Mouse (Mus musculus) heart, postnatal 0 days (tissue): ENCODE measurements around the gene Ier5l. TPM values are rescaled to one million over a fixed set of nuclear protein-coding genes. Genes with fewer than 3 reads are reported as not detected.

Experiments used
- ATAC-seq: fragments of 200-750 bp; cut with Nextera tagmentation; 2 replicates; pipeline ENCODE4 v1.8.0; 2017; ENCODE audit warnings: low read depth, moderate number of reproducible peaks, moderate library complexity; ENCODE audit not compliant: insufficient read depth
- DNase-seq: peaks from one replicate; pipeline ENCODE4 v3.0.0-alpha.2; 2016; ENCODE audit warnings: low spot score
- H3K27ac ChIP-seq: fragments of 300-500 bp; sonication (generic); 2 replicates; pipeline ENCODE4 v1.5.1; 2014; ENCODE audit warnings: low read depth, mild to moderate bottlenecking
- H3K27me3 ChIP-seq: fragments of 300-500 bp; sonication (generic); 2 replicates; pipeline ENCODE4 v1.6.1; 2014; ENCODE audit warnings: low read length, mixed read lengths; ENCODE audit not compliant: control insufficient read depth, insufficient read depth
- H3K36me3 ChIP-seq: fragments of 300-500 bp; sonication (generic); replicated peaks from 2 replicates; pipeline ENCODE4 v1.6.1; 2014; ENCODE audit warnings: low read length, mixed read lengths; ENCODE audit not compliant: control insufficient read depth, insufficient read depth
- H3K4me1 ChIP-seq: fragments of 300-500 bp; sonication (generic); 2 replicates; pipeline ENCODE4 v1.6.1; 2014; ENCODE audit warnings: antibody characterized with exemption; ENCODE audit not compliant: control insufficient read depth, insufficient read depth
- H3K4me2 ChIP-seq: fragments of 300-500 bp; sonication (generic); 2 replicates; pipeline ENCODE4 v1.6.1; 2014; ENCODE audit warnings: low read depth, mild to moderate bottlenecking, low read length, moderate library complexity
- H3K4me3 ChIP-seq: fragments of 300-500 bp; sonication (generic); 2 replicates; pipeline ENCODE4 v1.5.1; 2014; ENCODE audit warnings: low read depth, low read length
- H3K9ac ChIP-seq: fragments of 300-500 bp; sonication (generic); replicated peaks from 2 replicates; pipeline ENCODE4 v1.6.1; 2014; ENCODE audit warnings: low read depth, low read length, mixed read lengths
- H3K9me3 ChIP-seq: fragments of 300-500 bp; sonication (generic); replicated peaks from 2 replicates; pipeline ENCODE4 v1.6.1; 2016; ENCODE audit warnings: low read length; ENCODE audit not compliant: control insufficient read depth
- CTCF ChIP-seq: IDR thresholded peaks from 2 replicates; pipeline ENCODE4 v1.5.1; 2016; ENCODE audit warnings: antibody characterized with exemption, control low read depth, low read depth
- EP300 ChIP-seq: IDR thresholded peaks from 2 replicates; pipeline ENCODE4 v1.6.1; 2016; ENCODE audit warnings: antibody characterized with exemption, low read depth
- WGBS: fragments of 180-500 bp; shearing (Covaris S2); extraction: QIAGEN DNeasy Blood & Tissue Kit; methylation state at CpG from one replicate; pipeline ENCODE4 v1.1.7; 2014; 5-methylcytosine and 5-hydroxymethylcytosine counted together
- polyA plus RNA-seq: library from polyadenylated mRNA; unstranded; fragments of >200 nt; fragmentation: Nextera tagmentation; extraction: Ambion mirVana; gene quantifications from 2 replicates; pipeline ENCODE4 v1.2.1, GENCODE M21; 2015
- total RNA-seq: library from RNA; depleted of rRNA; stranded (reverse); fragments of >200 nt; gene quantifications from 2 replicates; pipeline ENCODE4 v1.2.3, GENCODE M21; 2014; ENCODE audit warnings: low replicate concordance; rRNA removed

Gene Ier5l
- total and polyA plus RNA-seq, 2 experiments from 2014 or later, result 0.94 to 12.5 TPM

DNA sequence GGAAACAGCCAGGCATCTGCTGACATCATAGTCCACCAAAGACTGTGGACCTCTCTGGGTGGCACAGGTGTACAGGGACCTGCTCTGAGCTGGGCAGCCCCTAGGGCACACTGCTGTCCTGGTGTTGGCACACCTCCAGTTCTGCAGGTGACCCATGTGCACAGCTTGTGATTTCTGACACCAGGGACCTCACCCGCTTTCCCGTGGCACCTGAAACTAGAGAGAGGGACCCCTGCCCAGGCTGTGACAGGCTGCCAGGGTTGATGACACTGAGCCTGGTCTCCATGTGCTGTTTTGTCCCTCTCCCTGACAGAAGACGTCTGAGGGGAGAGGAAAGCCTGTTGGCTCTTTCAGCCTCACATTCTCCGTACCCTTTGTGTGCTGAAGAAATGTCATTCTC is 36.2 kb downstream of the Ier5l start:
- Histone ChIP-seq H3K27me3 (no peaks in the 10 kb centered on the region), H3K4me1 (peaks cover 25% of the 10 kb centered on the region), H3K36me3 (peaks cover 49% of the 10 kb centered on the region), H3K4me2 (no peak overlapping the region), H3K27ac (no peak overlapping the region), H3K9ac (no peak overlapping the region), H3K9me3 (no peaks in the 10 kb centered on the region), H3K4me3 (no peak overlapping the region)
- ATAC-seq (no peak), DNase-seq (no peak)
- 81% methylated on average over 4 of the region's 4 CpGs for WGBS
- no peak for TF ChIP-seq CTCF
- TF ChIP-seq EP300, result no peak

DNA sequence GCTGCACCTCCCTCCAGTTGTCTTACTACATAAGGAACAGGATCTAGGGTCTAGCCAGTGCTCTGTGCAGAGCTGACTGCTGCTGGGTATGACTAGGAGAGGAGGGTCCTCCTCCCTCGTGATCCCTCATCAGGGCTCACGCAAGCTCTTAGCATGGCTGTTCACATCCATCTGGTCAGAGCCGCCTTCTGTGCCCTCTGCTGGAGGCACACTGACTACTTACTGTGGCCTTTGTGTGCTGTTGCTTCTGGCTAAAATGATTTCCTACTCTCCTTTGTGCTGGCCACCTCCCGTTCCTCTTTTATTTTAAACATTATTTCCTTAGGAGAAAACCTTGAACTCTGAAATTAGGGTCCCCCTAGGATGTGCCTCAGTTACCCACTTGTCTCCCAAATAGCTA is 37.2 kb downstream of the Ier5l start:
- Histone ChIP-seq H3K9ac (no peak overlapping the region), H3K27me3 (no peaks in the 10 kb centered on the region), H3K4me1 (peaks cover 18% of the 10 kb centered on the region), H3K27ac (no peak overlapping the region), H3K4me2 (no peak overlapping the region), H3K9me3 (no peaks in the 10 kb centered on the region), H3K36me3 (peaks cover 59% of the 10 kb centered on the region), H3K4me3 (no peak overlapping the region)
- DNase-seq (no peak), ATAC-seq (no peak)
- no peak for TF ChIP-seq CTCF
- 73% methylated on average over 4 of the region's 4 CpGs for WGBS

- DNase-seq, result no peak
Observed at GRCm38 (mm10) chr2:30436156-30436545, 37.9 kb downstream of the Ier5l start.

DNA sequence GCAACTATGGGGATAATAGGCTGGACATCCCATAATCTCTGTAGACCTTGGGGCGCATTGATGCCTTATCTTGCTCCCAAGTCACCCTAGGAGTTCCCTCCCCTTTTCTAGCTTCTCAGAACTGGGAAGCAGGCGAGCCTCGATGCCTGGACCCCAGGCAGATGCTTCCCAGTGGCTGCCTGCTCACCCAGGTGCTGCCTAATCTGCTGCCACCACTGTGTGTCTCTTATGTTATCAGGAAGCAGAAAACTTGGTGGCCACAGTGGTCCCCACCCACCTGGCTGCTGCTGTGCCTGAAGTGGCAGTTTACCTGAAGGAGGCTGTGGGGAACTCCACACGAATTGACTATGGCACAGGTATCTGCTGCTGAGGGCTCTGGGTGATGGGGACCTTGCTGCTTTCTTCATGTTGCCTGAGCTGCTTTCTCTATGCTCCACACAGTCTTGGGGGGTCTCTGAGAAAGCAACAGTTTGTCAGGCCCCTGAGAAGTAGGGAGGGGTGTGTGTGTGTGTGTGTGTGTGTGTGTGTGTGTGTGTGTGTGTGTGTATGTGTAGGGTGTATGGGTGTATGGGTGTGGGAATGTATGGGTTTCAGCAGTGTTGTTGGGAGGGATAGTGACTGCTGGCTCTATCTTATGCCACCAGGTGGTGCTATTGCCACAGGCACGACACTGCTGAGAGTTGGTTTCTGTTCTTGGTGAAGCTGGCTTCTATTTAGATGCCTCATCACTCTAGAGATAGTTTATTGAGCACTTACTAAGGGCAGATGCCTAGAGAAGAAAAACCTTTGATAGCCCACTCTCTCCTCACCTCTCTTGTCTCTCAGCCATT is 38.5 kb downstream of the Ier5l start:
- no peak for TF ChIP-seq EP300
- peak; percentile 92 for TF ChIP-seq CTCF
- peak overlapping the region; percentile 32; the same call in 1 of the 2 replicates for H3K27ac ChIP-seq
- peaks cover 72% of the 10 kb centered on the region for H3K36me3 ChIP-seq
- no peak overlapping the region for H3K4me3 ChIP-seq
- WGBS, result 61% methylated on average over 5 of the region's 5 CpGs
- H3K27me3 ChIP-seq, result no peaks in the 10 kb centered on the region
- H3K4me1 ChIP-seq, result peaks cover 9% of the 10 kb centered on the region
- DNase-seq (peak; percentile 69), ATAC-seq (peak; percentile 61)
- no peak overlapping the region for H3K4me2 ChIP-seq
- no peak overlapping the region for H3K9ac ChIP-seq
- H3K9me3 ChIP-seq, result no peaks in the 10 kb centered on the region

More at GRCm38 (mm10) chr2:30436156-30436545, 37.9 kb downstream of the Ier5l start:
- no peak overlapping the region for H3K9ac ChIP-seq
- 0 out of 2 replicates have a peak, but pooled peaks have one; percentile 21 for ATAC-seq
- TF ChIP-seq CTCF (peak; percentile 59), EP300 (no peak)
- WGBS, result 45% methylated on average over 5 of the region's 5 CpGs
- no peak overlapping the region for H3K4me2 ChIP-seq
- peaks cover 14% of the 10 kb centered on the region for H3K4me1 ChIP-seq
- peaks cover 65% of the 10 kb centered on the region for H3K36me3 ChIP-seq
- no peaks in the 10 kb centered on the region for H3K9me3 ChIP-seq
- peak overlapping the region; percentile 32; the same call in 1 of the 2 replicates for H3K27ac ChIP-seq
- H3K4me3 ChIP-seq, result no peak overlapping the region
- H3K27me3 ChIP-seq, result no peaks in the 10 kb centered on the region

GRCm38 (mm10) chr2:30429156-30429555 is 44.9 kb downstream of the Ier5l start:
- H3K27ac ChIP-seq, result peak overlapping the region; percentile 30; the same call in 1 of the 2 replicates
- H3K9ac ChIP-seq, result no peak overlapping the region
- H3K4me2 ChIP-seq, result no peak overlapping the region
- H3K9me3 ChIP-seq, result no peaks in the 10 kb centered on the region
- DNase-seq (no peak), ATAC-seq (peak; percentile 61)
- H3K4me1 ChIP-seq, result no peaks in the 10 kb centered on the region
- peaks cover 73% of the 10 kb centered on the region for H3K36me3 ChIP-seq
- no peak for TF ChIP-seq EP300
- TF ChIP-seq CTCF, result no peak
- H3K27me3 ChIP-seq, result no peaks in the 10 kb centered on the region
- H3K4me3 ChIP-seq, result no peak overlapping the region

Other genes starting within 250 kb of the Ier5l start
- 50.8 and 66.2 TPM in 2 replicates for gene Lrrc8a, start 236.5 kb downstream of the Ier5l start, total RNA-seq
- gene Lrrc8a, start 236.5 kb downstream of the Ier5l start, polyA plus RNA-seq, result 43.5 and 46.4 TPM in 2 replicates
- gene Gm28035, start 233.7 kb downstream of the Ier5l start, total RNA-seq, result 13.9 TPM in 1 of 2 replicates, not detected in the other
- gene Gm28035, start 233.7 kb downstream of the Ier5l start, polyA plus RNA-seq, result 0.10 and 0.12 TPM in 2 replicates
- gene Phyhd1, start 208.0 kb downstream of the Ier5l start, total RNA-seq, result 12.9 and 47.1 TPM in 2 replicates
- 14.7 and 15.9 TPM in 2 replicates for gene Phyhd1, start 208.0 kb downstream of the Ier5l start, polyA plus RNA-seq
- gene Gm28038, start 193.2 kb downstream of the Ier5l start, total RNA-seq, result not detected in 2 replicates
- gene Gm28038, start 193.2 kb downstream of the Ier5l start, polyA plus RNA-seq, result not detected in 2 replicates
- gene Dolk, start 187.9 kb downstream of the Ier5l start, total RNA-seq, result 45.4 and 53.8 TPM in 2 replicates
- gene Dolk, start 187.9 kb downstream of the Ier5l start, polyA plus RNA-seq, result 27.2 and 32.8 TPM in 2 replicates
- gene Nup188, start 187.8 kb downstream of the Ier5l start, total RNA-seq, result 24.6 and 32.3 TPM in 2 replicates
- 10.5 and 11.0 TPM in 2 replicates for gene Nup188, start 187.8 kb downstream of the Ier5l start, polyA plus RNA-seq
- 204 and 234 TPM in 2 replicates for gene Sh3glb2, start 114.9 kb downstream of the Ier5l start, total RNA-seq
- 89.5 and 93.8 TPM in 2 replicates for gene Sh3glb2, start 114.9 kb downstream of the Ier5l start, polyA plus RNA-seq
- gene Miga2, start 110.0 kb downstream of the Ier5l start, total RNA-seq, result 82.6 and 105 TPM in 2 replicates
- 31.9 and 32.6 TPM in 2 replicates for gene Miga2, start 110.0 kb downstream of the Ier5l start, polyA plus RNA-seq
- 40.6 and 56.4 TPM in 2 replicates for gene Dolpp1, start 82.0 kb downstream of the Ier5l start, total RNA-seq
- gene Dolpp1, start 82.0 kb downstream of the Ier5l start, polyA plus RNA-seq, result 14.4 and 15.0 TPM in 2 replicates
- 351 and 413 TPM in 2 replicates for gene Crat, start 58.4 kb downstream of the Ier5l start, total RNA-seq
- 263 and 266 TPM in 2 replicates for gene Crat, start 58.4 kb downstream of the Ier5l start, polyA plus RNA-seq
- gene Ptpa, start 58.2 kb downstream of the Ier5l start, total RNA-seq, result 109 and 112 TPM in 2 replicates
- 92.4 TPM in 2 replicates for gene Ptpa, start 58.2 kb downstream of the Ier5l start, polyA plus RNA-seq
- gene Cstad, start 120.8 kb upstream of the Ier5l start, total RNA-seq, result not detected in 2 replicates
- gene Cstad, start 120.8 kb upstream of the Ier5l start, polyA plus RNA-seq, result 3.1 and 3.6 TPM in 2 replicates